Mouse (Mus musculus): ENCODE data around the gene Bad.

DNA sequence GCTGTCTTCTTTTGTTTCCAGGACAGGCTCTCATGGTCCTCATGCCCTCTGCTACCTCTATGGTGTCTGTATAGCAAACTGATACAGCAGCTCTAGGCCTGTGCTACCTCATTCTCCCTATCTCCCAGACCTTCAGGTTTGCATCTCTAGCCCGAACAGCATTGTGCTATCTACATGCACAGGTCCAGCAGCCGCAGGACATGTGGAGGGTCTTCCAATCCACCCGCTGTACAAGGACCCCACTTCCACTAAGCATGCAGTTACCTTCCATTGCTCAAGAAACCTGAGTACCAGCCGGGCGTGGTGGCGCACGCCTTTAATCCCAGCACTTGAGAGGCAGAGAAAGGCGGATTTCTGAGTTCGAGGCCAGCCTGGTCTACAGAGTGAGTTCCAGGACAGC lies 27.1 kb upstream of the Bad start:
- TF ChIP-seq CTCF (IDR thresholded peaks at IDR 0.05; ENCODE audit: low read depth, low read length): no peak
- TF ChIP-seq POLR2A (IDR thresholded peaks at IDR 0.05; ENCODE audit: borderline replicate concordance, low read depth, low read length): no peak

All from bone marrow macrophage, adult 2 months (primary cell).